Mouse (Mus musculus): ENCODE measurements around the gene Setd5. TPM values are rescaled to one million over a fixed set of nuclear protein-coding genes. Genes with fewer than 3 reads are reported as not detected.

Setd5 gene
- polyA plus RNA-seq, 1 experiment from 2014 or later = 46.5 TPM

DNA sequence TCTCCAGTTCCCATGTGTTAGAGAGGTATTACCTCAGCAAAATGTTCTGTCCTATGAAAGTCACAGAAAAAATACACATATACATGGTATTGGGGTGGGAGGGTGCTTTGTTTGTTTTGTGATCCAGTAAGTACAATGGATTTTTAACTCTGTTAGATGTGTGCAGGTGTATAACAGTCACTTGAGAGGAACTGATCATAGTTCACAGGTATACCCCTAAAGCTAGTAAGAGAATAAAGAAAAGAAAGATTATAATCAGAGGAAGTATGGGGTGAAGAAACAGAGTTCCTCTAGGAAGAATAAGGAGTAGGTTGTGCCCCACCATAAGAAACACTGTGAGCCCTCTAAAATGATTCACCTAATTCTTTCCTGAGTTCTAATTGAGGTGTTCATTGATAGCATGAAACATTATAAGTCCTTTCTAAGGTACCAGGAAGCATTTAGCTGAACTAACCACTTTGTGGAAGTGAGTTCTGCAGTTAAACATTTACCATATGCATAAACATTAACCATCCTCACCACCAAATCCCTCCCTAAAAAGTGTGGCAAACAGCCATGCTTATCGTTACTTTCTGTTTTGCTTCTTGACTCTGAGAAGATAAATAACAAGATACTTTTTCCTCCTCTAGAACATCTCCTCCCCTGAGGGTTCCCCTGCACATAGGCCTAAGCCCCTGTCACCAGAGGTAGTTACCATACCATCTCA, 64.4 kb downstream of the Setd5 start:
- Histone ChIP-seq H3K36me3 (ENCODE audit: control insufficient read depth, insufficient read depth, low read length) (peaks cover 23% of the 10 kb centered on the region), H3K4me1 (ENCODE audit: control insufficient read depth, insufficient read depth, low read length) (no peaks in the 10 kb centered on the region), H3K27ac (ENCODE audit: low read length) (no peak overlapping the region), H3K27me3 (ENCODE audit: control insufficient read depth, insufficient read depth, low read depth, low read length) (no peaks in the 10 kb centered on the region), H3K9ac (ENCODE audit: low read depth, low read length) (no peak overlapping the region), H3K4me2 (ENCODE audit: low read length) (no peak overlapping the region), H3K9me3 (replicated peaks; ENCODE audit: control insufficient read depth, low read length, poor library complexity, severe bottlenecking) (no peaks in the 10 kb centered on the region), H3K4me3 (ENCODE audit: low read depth, low read length) (no peak overlapping the region)
- no peak for ATAC-seq
- 90% methylated on average over 1 of the region's 1 CpGs for WGBS

DNA sequence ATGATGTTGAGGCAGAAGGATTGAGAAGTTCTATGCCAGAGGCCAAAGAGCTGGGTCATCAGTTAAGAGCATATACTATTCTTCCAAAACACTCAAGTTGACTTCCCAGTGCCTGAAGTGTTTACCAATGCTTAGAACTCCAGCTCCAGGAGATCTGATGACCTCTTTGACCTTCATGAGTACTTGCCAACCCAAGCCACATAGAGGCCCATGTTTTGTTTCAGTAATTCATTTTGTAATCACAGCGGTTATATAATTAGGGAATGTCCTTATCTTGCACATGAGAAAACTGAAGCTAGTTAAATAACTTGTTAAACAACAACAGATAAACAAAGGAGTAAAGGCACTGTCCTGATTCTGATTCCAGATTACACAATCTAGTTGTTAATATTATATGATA, 67.6 kb downstream of the Setd5 start:
- Histone ChIP-seq H3K4me2 (ENCODE audit: low read length) (no peak overlapping the region), H3K4me3 (ENCODE audit: low read depth, low read length) (no peak overlapping the region), H3K9ac (ENCODE audit: low read depth, low read length) (no peak overlapping the region), H3K4me1 (ENCODE audit: control insufficient read depth, insufficient read depth, low read length) (no peaks in the 10 kb centered on the region), H3K27ac (ENCODE audit: low read length) (no peak overlapping the region), H3K9me3 (replicated peaks; ENCODE audit: control insufficient read depth, low read length, poor library complexity, severe bottlenecking) (no peaks in the 10 kb centered on the region), H3K27me3 (ENCODE audit: control insufficient read depth, insufficient read depth, low read depth, low read length) (no peaks in the 10 kb centered on the region), H3K36me3 (ENCODE audit: control insufficient read depth, insufficient read depth, low read length) (peaks cover 30% of the 10 kb centered on the region)
- no peak for ATAC-seq
- 100% methylated on average over 1 of the region's 1 CpGs for WGBS

DNA sequence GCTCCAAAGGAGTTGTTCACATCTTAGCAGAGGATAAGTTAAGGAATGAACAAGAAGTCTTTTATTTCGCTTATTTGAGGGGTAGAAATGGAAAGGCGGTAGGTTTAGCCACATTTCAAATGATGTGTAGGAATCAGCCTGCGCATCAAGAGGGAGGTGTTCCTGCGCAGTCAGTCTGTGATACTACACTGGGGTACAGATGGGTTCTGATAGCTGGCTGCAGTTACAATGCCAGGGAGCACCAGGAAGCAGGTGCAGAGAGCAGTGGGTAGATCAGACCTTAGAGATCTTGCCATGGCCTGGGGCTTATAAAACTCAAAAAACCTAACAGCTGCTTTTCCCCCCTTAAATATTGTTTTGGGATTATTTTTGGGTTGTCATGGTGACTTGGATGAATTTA, 68.1 kb downstream of the Setd5 start:
- whole genome bisulfite sequencing = 98% methylated on average over 4 of the region's 4 CpGs
- H3K9me3 ChIP-seq (replicated peaks; ENCODE audit: control insufficient read depth, low read length, poor library complexity, severe bottlenecking) = no peaks in the 10 kb centered on the region
- H3K4me1 ChIP-seq (ENCODE audit: control insufficient read depth, insufficient read depth, low read length) = no peaks in the 10 kb centered on the region
- no peak overlapping the region for H3K9ac ChIP-seq (ENCODE audit: low read depth, low read length)
- H3K4me2 ChIP-seq (ENCODE audit: low read length) = no peak overlapping the region
- no peak overlapping the region for H3K27ac ChIP-seq (ENCODE audit: low read length)
- H3K4me3 ChIP-seq (ENCODE audit: low read depth, low read length) = no peak overlapping the region
- ATAC-seq = no peak
- peaks cover 35% of the 10 kb centered on the region for H3K36me3 ChIP-seq (ENCODE audit: control insufficient read depth, insufficient read depth, low read length)
- H3K27me3 ChIP-seq (ENCODE audit: control insufficient read depth, insufficient read depth, low read depth, low read length) = no peaks in the 10 kb centered on the region

DNA sequence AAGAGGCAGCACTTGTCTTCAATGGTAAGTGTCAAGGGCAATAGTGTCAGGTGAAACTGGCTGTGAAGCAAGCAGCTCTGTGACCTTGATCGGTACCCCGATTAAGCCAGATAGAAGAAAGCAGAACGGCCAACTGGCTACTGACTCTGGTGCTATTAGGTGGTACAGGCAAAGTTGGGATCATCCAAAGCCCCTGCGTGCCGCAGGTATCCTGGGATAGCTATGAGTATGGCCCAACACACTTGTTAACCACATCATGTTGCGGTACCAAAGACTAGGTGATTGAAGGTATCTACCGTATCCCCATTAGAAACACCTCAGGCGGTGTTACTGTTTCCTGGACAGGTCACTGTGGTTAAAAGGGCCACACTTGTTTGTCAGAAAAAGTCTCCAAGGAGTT, 76.9 kb downstream of the Setd5 start:
- Histone ChIP-seq H3K27me3 (ENCODE audit: control insufficient read depth, insufficient read depth, low read depth, low read length) (no peaks in the 10 kb centered on the region), H3K9ac (ENCODE audit: low read depth, low read length) (no peak overlapping the region), H3K4me2 (ENCODE audit: low read length) (no peak overlapping the region), H3K36me3 (ENCODE audit: control insufficient read depth, insufficient read depth, low read length) (peaks cover 41% of the 10 kb centered on the region), H3K4me3 (ENCODE audit: low read depth, low read length) (no peak overlapping the region), H3K27ac (ENCODE audit: low read length) (no peak overlapping the region), H3K4me1 (ENCODE audit: control insufficient read depth, insufficient read depth, low read length) (no peaks in the 10 kb centered on the region), H3K9me3 (replicated peaks; ENCODE audit: control insufficient read depth, low read length, poor library complexity, severe bottlenecking) (no peaks in the 10 kb centered on the region)
- ATAC-seq = no peak
- WGBS = 98% methylated on average over 8 of the region's 8 CpGs

DNA sequence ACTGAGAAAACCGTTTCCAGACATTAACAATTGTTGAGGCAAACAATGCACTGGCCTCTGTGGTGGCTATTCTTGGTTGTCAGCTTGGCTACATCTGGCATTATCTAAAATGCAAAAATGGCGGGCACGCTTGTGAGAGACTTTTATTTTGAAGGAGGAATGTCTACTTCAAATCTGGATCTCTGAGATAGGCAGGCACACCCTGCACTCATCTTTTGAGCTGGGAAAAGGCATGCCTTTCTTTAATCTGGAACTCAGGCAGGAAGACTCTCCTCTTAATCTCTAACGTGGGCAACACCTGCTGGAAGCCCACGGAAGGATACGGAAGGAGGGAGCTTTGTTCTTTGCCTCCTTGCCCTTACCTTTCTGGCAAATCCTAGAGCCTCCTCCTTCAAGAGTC, 77.7 kb downstream of the Setd5 start:
- no peak overlapping the region for H3K4me2 ChIP-seq (ENCODE audit: low read length)
- H3K9ac ChIP-seq (ENCODE audit: low read depth, low read length) = no peak overlapping the region
- no peak overlapping the region for H3K4me3 ChIP-seq (ENCODE audit: low read depth, low read length)
- peaks cover 34% of the 10 kb centered on the region for H3K36me3 ChIP-seq (ENCODE audit: control insufficient read depth, insufficient read depth, low read length)
- ATAC-seq = no peak
- no peaks in the 10 kb centered on the region for H3K9me3 ChIP-seq (replicated peaks; ENCODE audit: control insufficient read depth, low read length, poor library complexity, severe bottlenecking)
- 82% methylated on average over 6 of the region's 6 CpGs for WGBS
- H3K27ac ChIP-seq (ENCODE audit: low read length) = no peak overlapping the region
- H3K4me1 ChIP-seq (ENCODE audit: control insufficient read depth, insufficient read depth, low read length) = no peaks in the 10 kb centered on the region
- no peaks in the 10 kb centered on the region for H3K27me3 ChIP-seq (ENCODE audit: control insufficient read depth, insufficient read depth, low read depth, low read length)

DNA sequence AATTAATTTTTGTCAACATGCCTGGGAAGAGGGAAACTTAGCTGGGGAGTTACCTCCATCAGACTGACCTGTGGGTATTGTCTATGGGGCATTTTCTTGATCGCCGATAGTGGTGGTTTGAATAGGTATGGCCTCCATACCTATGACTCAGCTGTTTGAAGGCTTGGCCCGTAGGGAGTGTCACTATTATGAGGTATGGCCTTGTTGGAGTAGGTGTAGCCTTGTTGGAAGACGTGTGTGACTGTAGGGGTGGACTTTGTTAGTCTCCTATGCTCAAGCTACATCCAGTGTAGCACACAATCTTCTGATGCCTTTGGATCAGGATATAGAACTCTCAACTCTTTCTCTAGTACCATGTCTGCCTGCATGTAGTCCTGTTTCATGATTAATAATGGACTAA, 78.9 kb downstream of the Setd5 start:
- Histone ChIP-seq H3K27me3 (ENCODE audit: control insufficient read depth, insufficient read depth, low read depth, low read length) (no peaks in the 10 kb centered on the region), H3K4me3 (ENCODE audit: low read depth, low read length) (no peak overlapping the region), H3K9ac (ENCODE audit: low read depth, low read length) (no peak overlapping the region), H3K27ac (ENCODE audit: low read length) (no peak overlapping the region), H3K36me3 (ENCODE audit: control insufficient read depth, insufficient read depth, low read length) (peaks cover 23% of the 10 kb centered on the region), H3K4me1 (ENCODE audit: control insufficient read depth, insufficient read depth, low read length) (no peaks in the 10 kb centered on the region), H3K9me3 (replicated peaks; ENCODE audit: control insufficient read depth, low read length, poor library complexity, severe bottlenecking) (no peaks in the 10 kb centered on the region), H3K4me2 (ENCODE audit: low read length) (no peak overlapping the region)
- 96% methylated on average over 4 of the region's 4 CpGs for WGBS
- no peak for ATAC-seq

DNA sequence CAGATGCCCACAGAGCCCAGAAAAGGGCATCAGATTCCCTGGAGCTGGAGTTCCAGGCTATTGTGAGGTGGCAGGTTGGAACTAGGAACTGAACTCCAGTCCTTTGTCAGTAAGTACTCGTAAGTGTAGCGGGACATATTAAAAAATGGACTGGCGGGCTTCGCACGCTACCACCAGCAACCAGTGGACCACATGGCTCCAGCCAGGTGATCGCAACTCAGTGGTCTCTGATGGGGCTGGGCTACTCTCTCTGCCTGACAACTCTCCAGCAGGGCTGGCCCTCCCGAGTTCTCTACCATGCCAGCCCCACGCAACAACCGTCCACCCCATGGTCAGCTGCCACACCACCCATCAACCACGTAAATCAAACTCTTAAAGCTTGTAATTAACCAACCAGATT, 82.9 kb downstream of the Setd5 start:
- 97% methylated on average over 10 of the region's 10 CpGs for WGBS
- Histone ChIP-seq H3K9me3 (replicated peaks; ENCODE audit: control insufficient read depth, low read length, poor library complexity, severe bottlenecking) (no peaks in the 10 kb centered on the region), H3K4me3 (ENCODE audit: low read depth, low read length) (no peak overlapping the region), H3K4me2 (ENCODE audit: low read length) (no peak overlapping the region), H3K27me3 (ENCODE audit: control insufficient read depth, insufficient read depth, low read depth, low read length) (no peaks in the 10 kb centered on the region), H3K27ac (ENCODE audit: low read length) (no peak overlapping the region), H3K4me1 (ENCODE audit: control insufficient read depth, insufficient read depth, low read length) (no peaks in the 10 kb centered on the region), H3K36me3 (ENCODE audit: control insufficient read depth, insufficient read depth, low read length) (peaks cover 4% of the 10 kb centered on the region; the same call in 1 of the 2 replicates), H3K9ac (ENCODE audit: low read depth, low read length) (no peak overlapping the region)
- no peak for ATAC-seq

DNA sequence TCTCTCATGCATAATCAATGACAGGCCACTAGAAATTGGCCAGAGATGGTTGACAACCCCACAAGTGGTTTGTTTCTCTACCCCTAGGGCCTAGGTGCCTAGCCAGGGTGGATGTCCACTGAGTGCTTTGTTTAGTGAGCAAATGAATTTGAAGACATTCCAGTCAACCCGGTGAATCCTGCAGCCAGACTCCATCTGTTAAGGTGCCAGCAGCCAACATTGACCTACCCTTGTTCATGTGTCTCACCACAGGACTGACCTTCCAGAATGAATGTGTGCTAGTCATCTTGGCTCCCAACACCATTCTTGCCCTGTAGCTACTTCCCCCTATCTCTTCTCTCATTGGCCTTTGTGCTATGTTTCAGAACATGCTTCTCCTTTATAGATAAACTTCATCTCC, 84.8 kb downstream of the Setd5 start:
- Histone ChIP-seq H3K27ac (ENCODE audit: low read length) (no peak overlapping the region), H3K4me2 (ENCODE audit: low read length) (no peak overlapping the region), H3K36me3 (ENCODE audit: control insufficient read depth, insufficient read depth, low read length) (no peaks in the 10 kb centered on the region), H3K4me1 (ENCODE audit: control insufficient read depth, insufficient read depth, low read length) (peaks cover 3% of the 10 kb centered on the region; the same call in 1 of the 2 replicates), H3K9ac (ENCODE audit: low read depth, low read length) (no peak overlapping the region), H3K9me3 (replicated peaks; ENCODE audit: control insufficient read depth, low read length, poor library complexity, severe bottlenecking) (no peaks in the 10 kb centered on the region), H3K27me3 (ENCODE audit: control insufficient read depth, insufficient read depth, low read depth, low read length) (no peaks in the 10 kb centered on the region), H3K4me3 (ENCODE audit: low read depth, low read length) (no peak overlapping the region)
- ATAC-seq = no peak
- WGBS = 88% methylated on average over 1 of the region's 1 CpGs

DNA sequence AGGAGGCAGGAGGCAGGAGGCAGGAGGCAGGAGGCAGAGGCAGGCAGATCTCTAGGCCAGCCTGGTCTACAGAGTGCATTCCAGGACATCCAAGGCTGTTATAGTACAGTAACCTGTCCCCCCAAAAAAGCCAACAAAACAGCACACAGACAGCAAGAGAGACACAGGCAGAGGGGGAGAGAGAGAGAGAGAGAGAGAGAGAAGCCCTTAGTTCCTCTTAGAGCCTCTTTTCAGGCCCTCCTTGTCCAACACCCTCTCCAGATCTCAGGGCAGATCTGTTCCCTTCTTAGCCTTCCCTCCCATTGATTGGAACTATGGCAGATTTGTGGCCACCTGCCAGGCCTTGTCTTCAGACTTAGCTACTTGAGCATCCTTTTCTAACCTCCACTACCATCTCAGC, 86.3 kb downstream of the Setd5 start:
- H3K4me1 ChIP-seq (ENCODE audit: control insufficient read depth, insufficient read depth, low read length) = peaks cover 4% of the 10 kb centered on the region; the same call in 1 of the 2 replicates
- H3K4me2 ChIP-seq (ENCODE audit: low read length) = no peak overlapping the region
- no peaks in the 10 kb centered on the region for H3K9me3 ChIP-seq (replicated peaks; ENCODE audit: control insufficient read depth, low read length, poor library complexity, severe bottlenecking)
- H3K9ac ChIP-seq (ENCODE audit: low read depth, low read length) = no peak overlapping the region
- no peaks in the 10 kb centered on the region for H3K27me3 ChIP-seq (ENCODE audit: control insufficient read depth, insufficient read depth, low read depth, low read length)
- H3K27ac ChIP-seq (ENCODE audit: low read length) = no peak overlapping the region
- H3K36me3 ChIP-seq (ENCODE audit: control insufficient read depth, insufficient read depth, low read length) = no peaks in the 10 kb centered on the region
- H3K4me3 ChIP-seq (ENCODE audit: low read depth, low read length) = no peak overlapping the region
- ATAC-seq = no peak
